In genomic region chr7:27654607-27655276, GRCm38 (mm10) we compare ENCODE assay signal across 9 mouse cellular contexts. TPM values are rescaled to one million over a fixed set of nuclear protein-coding genes. Genes with fewer than 3 reads are reported as not detected.
DNase-seq lines count a peak whose midpoint lies in the region; ATAC-seq lines count a peak whose summit lies in the region.
"Had no signal": no experiment of that assay in that cellular context is flagged by ENCODE, and none has a peak within 500 bp of the region (broad histone marks: within the 10 kb centered on the region; RNA-seq: fewer than 3 reads in every experiment).

No protein-coding gene starts in this region.

- no peak overlapping the region for H3K9ac ChIP-seq in kidney, embryonic 15.5 days
- peak overlapping the region; percentile 89 for H3K9ac ChIP-seq in hindbrain, embryonic 13.5 days
- peak overlapping the region; percentile 89; the same call in 1 of the 2 replicates for H3K9ac ChIP-seq in neural tube, embryonic 13.5 days

- H3K27ac ChIP-seq in kidney, embryonic 15.5 days: no peak overlapping the region
- H3K27ac ChIP-seq in hindbrain, embryonic 13.5 days: peak overlapping the region; percentile 96
- H3K27ac ChIP-seq in neural tube, embryonic 13.5 days (replicated peaks): peak overlapping the region; percentile 95; the same call in 1 of the 2 replicates

- H3K27me3 ChIP-seq in kidney, embryonic 15.5 days: peaks cover 83% of the 10 kb centered on the region
- peaks cover 51% of the 10 kb centered on the region for H3K27me3 ChIP-seq in hindbrain, embryonic 13.5 days
- peaks cover 46% of the 10 kb centered on the region for H3K27me3 ChIP-seq in neural tube, embryonic 13.5 days

- 64% methylated on average over 20 of the region's 20 CpGs for WGBS in kidney, embryonic 15.5 days
- 62% methylated on average over 20 of the region's 20 CpGs for WGBS in hindbrain, embryonic 13.5 days
- WGBS in neural tube, embryonic 13.5 days: 64% methylated on average over 20 of the region's 20 CpGs

- H3K4me1 ChIP-seq in kidney, embryonic 15.5 days: peaks cover 15% of the 10 kb centered on the region
- H3K4me1 ChIP-seq in hindbrain, embryonic 13.5 days (replicated peaks): peaks cover 31% of the 10 kb centered on the region
- peaks cover 30% of the 10 kb centered on the region for H3K4me1 ChIP-seq in neural tube, embryonic 13.5 days (replicated peaks)

- H3K4me3 ChIP-seq in kidney, embryonic 15.5 days (replicated peaks): no peak overlapping the region
- H3K4me3 ChIP-seq in hindbrain, embryonic 13.5 days: peak overlapping the region; percentile 67
- H3K4me3 ChIP-seq in neural tube, embryonic 13.5 days: peak overlapping the region; percentile 67

- H3K9me3 ChIP-seq in kidney, embryonic 15.5 days (replicated peaks): no peaks in the 10 kb centered on the region
- H3K9me3 ChIP-seq in hindbrain, embryonic 13.5 days: no peaks in the 10 kb centered on the region
- H3K9me3 ChIP-seq in neural tube, embryonic 13.5 days: no peaks in the 10 kb centered on the region

- peak; percentile 10 for DNase-seq in kidney, adult 11 months
- DNase-seq in c-Kit-positive CD71-positive TER-119-positive erythroid progenitor cells, embryonic 14.5 days (ENCODE audit: low spot score): peak; percentile 61
- DNase-seq in left cerebral cortex, adult 8-10 months (ENCODE audit: low spot score in 2 of 2): peak; percentile 62 to 63
- no peak for DNase-seq in embryo, embryonic 9.5 days (ENCODE audit: extremely low spot score)

- H3K4me2 ChIP-seq in kidney, embryonic 15.5 days: no peak overlapping the region
- peak overlapping the region; percentile 76 for H3K4me2 ChIP-seq in hindbrain, embryonic 13.5 days
- peak overlapping the region; percentile 73 for H3K4me2 ChIP-seq in neural tube, embryonic 13.5 days

- peaks cover 13% of the 10 kb centered on the region for H3K36me3 ChIP-seq in kidney, embryonic 15.5 days
- peaks cover 43% of the 10 kb centered on the region for H3K36me3 ChIP-seq in hindbrain, embryonic 13.5 days
- peaks cover 45% of the 10 kb centered on the region for H3K36me3 ChIP-seq in neural tube, embryonic 13.5 days

- ATAC-seq in kidney, embryonic 15.5 days (replicated peaks; ENCODE audit: low FRiP score): no peak
- ATAC-seq in hindbrain, embryonic 13.5 days (ENCODE audit: low FRiP score): peak; percentile 3; the same call in 1 of the 2 replicates
- ATAC-seq in neural tube, embryonic 13.5 days (ENCODE audit: low read depth): peak; percentile 10; the same call in 1 of the 2 replicates
- no peak for ATAC-seq in megakaryocyte progenitor cell, adult 5-6 weeks (replicated peaks; ENCODE audit: poor library complexity)

RNA-seq across cellular contexts. Expression of gene Ttc9b, which starts 1.0 kb away (rescaled TPM):
- 0.28 and 0.86 TPM in 2 replicates for polyA plus RNA-seq in kidney, embryonic 15.5 days (2015; fragmentation: Nextera tagmentation; extraction: Ambion mirVana)
- 50.2 and 52.0 TPM in 2 replicates for polyA plus RNA-seq in hindbrain, embryonic 13.5 days (2015; fragmentation: Nextera tagmentation; extraction: Ambion mirVana)
- total RNA-seq in left cerebral cortex, adult 8-10 months (2022): 10 to 100 TPM; 81.9 to 99.6 (median 88.5) TPM
- polyA plus RNA-seq in neural tube, embryonic 13.5 days (2015; fragmentation: Nextera tagmentation; extraction: Ambion mirVana): 45.8 and 54.8 TPM in 2 replicates
- not detected in 2 replicates for total RNA-seq in megakaryocyte progenitor cell, adult 5-6 weeks (2015)
- not detected in 2 replicates for total RNA-seq in megakaryocyte progenitor cell, adult 5-6 weeks (2017)
- total RNA-seq: adrenal gland, adult 18-20 months had no signal

RNA-seq across cellular contexts. Expression of gene Map3k10, which starts 19.7 kb away (rescaled TPM):
- polyA plus RNA-seq in kidney, embryonic 15.5 days (2015; fragmentation: Nextera tagmentation; extraction: Ambion mirVana): 6.5 and 7.6 TPM in 2 replicates
- 13.0 and 13.2 TPM in 2 replicates for polyA plus RNA-seq in hindbrain, embryonic 13.5 days (2015; fragmentation: Nextera tagmentation; extraction: Ambion mirVana)
- total RNA-seq in left cerebral cortex, adult 8-10 months (2022): 100 to 1,000 TPM; 166 to 174 (median 173) TPM
- polyA plus RNA-seq in neural tube, embryonic 13.5 days (2015; fragmentation: Nextera tagmentation; extraction: Ambion mirVana): 11.6 and 12.7 TPM in 2 replicates
- 1.7 and 4.3 TPM in 2 replicates for total RNA-seq in megakaryocyte progenitor cell, adult 5-6 weeks (2015)
- total RNA-seq in megakaryocyte progenitor cell, adult 5-6 weeks (2017): 3.4 and 5.2 TPM in 2 replicates

RNA-seq across cellular contexts. Expression of gene Zfp607b, which starts 34.4 kb away (rescaled TPM):
- polyA plus RNA-seq in kidney, embryonic 15.5 days (2015; fragmentation: Nextera tagmentation; extraction: Ambion mirVana): 3.4 and 4.6 TPM in 2 replicates
- 10.8 and 12.1 TPM in 2 replicates for polyA plus RNA-seq in hindbrain, embryonic 13.5 days (2015; fragmentation: Nextera tagmentation; extraction: Ambion mirVana)
- total RNA-seq in left cerebral cortex, adult 8-10 months (2022): 10 to 100 TPM in 2 of 4 experiments, 1 to 10 TPM in 2; 9.7 to 12.2 (median 10.7) TPM
- polyA plus RNA-seq in neural tube, embryonic 13.5 days (2015; fragmentation: Nextera tagmentation; extraction: Ambion mirVana): 7.6 and 8.9 TPM in 2 replicates
- total RNA-seq in megakaryocyte progenitor cell, adult 5-6 weeks (2015): 0.71 and 3.1 TPM in 2 replicates
- total RNA-seq in megakaryocyte progenitor cell, adult 5-6 weeks (2017): 0.42 and 4.0 TPM in 2 replicates

Comparison
In these comparisons a context has a peak if more than half of its experiments do, and no peak if none do; other contexts are left out.
1. ATAC-seq: peak in hindbrain, embryonic 13.5 days (single experiment) and neural tube, embryonic 13.5 days (single experiment); none in kidney, embryonic 15.5 days (single experiment) and megakaryocyte progenitor cell, adult 5-6 weeks (single experiment).
2. RNA of gene Ttc9b, which starts 1.0 kb away (polyA plus RNA-seq): 45.8 to 54.8 TPM in neural tube, embryonic 13.5 days and 50.2 to 52.0 TPM in hindbrain, embryonic 13.5 days; 0.28 to 0.86 TPM in kidney, embryonic 15.5 days; every median in the first group is over 10 times any median in the second.